Mouse (Mus musculus) retina, postnatal 1 day (tissue): ENCODE results near the gene Lrrtm4.
A peak's percentile ranks its signal among the peaks of the same experiment; 100 is the strongest.

Experiments used
- DNase-seq: peaks from one replicate; pipeline ENCODE4 v3.0.0-alpha.2; 2012

Gene Lrrtm4

DNA sequence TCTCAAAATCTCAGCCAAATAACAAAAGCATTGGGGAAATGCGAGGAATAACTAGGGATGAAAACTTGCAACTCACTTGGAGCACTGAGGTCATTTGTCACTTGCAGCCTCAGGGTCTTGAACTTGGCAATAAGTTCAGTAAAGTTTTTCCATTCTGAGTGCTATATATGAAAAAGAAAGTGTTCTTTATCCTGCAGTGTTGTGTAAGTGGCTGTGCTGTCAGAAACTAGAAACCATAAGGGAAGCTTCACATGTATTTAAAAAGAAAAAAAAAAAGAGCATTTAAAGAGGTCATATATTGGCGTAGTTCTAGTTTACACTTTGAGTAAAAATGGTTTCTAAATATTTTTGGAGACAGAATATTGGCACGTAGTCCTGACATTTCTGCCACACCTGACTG, 313.1 kb downstream of the Lrrtm4 start:
- no peak for DNase-seq

DNA sequence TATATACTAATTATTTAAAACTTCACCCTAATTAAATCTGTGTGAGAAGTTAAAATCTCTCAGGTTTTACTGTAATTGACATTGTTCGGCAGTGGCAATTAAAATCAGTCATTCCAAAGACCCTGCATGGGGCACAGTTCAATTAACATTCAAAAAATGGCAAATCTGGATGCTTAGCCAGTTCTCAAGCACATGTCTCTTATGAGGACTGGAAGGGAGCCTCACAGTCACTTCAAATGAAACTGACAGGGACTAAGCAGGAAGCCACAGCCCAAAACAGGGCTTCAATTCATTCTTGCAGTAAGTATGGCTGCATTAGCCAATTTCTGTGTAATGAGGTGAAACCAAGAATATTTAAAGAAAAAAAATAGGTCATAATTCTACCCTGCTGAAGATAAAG, 333.6 kb downstream of the Lrrtm4 start:
- DNase-seq: peak; percentile 30

DNA sequence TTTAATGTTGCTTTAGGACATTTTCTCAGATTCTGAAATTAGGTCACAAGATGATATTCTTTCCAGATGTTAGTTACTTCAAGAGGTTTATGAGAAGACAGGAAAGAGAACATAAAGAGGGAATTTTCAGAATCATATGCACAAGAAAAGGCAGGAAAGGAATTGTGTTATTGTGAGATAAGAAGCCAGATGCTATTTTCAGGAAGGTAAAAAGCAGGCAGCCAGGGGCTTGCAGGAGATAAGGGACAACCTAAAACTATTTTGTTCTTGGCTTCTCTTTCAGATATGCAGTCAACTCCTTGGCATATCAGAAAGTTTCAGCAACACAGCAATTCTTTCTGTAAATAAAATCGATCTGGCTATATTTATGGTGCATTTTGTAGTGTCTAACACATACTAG, 338.4 kb downstream of the Lrrtm4 start:
- no peak for DNase-seq

DNA sequence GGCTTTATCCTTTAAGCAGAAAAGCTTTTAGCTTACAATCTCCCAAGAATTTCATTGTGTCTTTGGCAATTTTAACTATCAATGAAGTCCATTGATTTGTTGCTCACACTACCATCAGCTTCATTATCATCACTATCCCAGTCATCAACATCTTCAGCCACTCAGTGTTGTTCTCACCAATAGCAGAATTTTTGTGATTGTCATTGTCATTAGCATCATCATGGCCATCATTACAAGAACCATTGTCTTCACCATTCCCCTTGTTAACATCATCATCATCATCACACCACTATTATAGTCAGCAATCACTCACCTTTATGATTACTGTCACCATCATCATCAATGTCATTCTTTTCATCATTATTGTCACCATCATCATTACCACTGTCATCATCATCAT, 344.9 kb downstream of the Lrrtm4 start:
- DNase-seq: no peak

DNA sequence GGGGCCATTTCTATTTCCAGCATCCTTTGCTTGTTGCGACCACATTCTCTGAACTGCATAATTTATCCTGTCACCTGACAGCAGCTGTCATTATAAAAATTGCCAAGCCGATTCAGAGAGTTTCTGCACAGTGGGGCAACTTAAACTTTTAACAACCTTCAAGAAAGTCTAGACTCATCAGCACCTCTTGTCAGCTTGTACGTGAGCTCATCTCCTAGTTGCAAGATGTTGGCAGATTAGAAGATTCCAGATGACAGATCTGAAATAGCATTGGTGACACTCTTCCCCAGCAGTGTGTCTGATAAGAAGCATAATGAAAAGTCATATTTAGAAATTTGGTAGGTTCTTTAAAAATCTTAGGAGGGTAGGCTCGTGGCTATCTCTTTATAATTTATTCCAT, 347.9 kb downstream of the Lrrtm4 start:
- no peak for DNase-seq

DNA sequence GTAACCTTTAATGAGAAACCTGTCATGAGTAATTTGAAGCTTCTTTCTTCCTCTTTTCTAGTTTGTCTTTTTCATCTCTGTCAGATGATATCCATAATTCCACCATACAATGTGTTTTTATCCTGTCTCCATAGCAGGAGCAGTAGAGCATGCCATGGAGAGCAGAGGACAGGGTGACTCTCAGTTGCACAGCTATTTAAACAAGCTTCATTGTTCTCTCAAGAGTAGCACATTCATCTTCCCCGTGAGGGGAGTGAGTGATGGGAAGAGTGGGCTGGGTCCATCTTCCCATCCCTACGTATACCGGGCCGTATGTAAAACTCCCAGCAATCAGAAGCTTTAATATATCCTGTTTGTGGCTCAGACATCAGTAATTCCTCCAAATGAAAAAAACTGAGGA, 370.9 kb downstream of the Lrrtm4 start:
- DNase-seq: no peak

DNA sequence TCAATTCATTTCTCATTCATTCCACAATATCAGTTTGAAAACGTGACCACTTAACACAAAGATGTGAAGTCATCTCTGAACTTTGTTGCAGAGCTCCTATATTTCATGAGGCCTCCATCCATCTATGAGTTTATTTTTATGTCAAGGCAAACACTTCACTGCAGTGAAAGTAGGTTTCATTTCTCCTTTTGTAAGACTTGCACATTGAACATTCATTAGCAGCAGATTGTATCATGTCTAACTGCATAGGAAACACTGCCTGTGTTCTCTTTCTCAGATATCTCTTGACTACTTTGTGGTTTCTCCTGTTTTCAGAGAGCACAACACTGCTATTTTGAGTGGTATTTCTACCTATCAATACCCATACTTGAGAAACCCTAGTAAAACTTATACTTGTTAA, 388.1 kb downstream of the Lrrtm4 start:
- DNase-seq: no peak

DNA sequence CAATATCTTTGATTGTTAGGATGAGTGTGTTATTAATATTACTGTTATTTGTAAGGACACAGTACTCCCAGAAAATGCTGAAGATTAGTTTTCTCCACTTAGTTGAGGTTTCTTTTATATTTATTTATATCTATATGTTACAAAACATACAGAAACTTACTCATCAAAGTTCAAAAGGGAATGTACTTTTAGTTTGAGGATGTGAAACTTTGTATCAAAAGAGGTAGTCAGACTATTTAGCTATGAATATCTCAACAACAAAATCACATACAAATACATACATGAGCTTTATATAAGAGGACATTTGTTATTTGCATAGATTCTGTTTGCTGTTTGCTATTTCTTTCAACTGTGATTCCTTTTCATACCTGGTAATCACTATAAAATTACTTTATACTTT, 421.5 kb downstream of the Lrrtm4 start:
- no peak for DNase-seq

DNA sequence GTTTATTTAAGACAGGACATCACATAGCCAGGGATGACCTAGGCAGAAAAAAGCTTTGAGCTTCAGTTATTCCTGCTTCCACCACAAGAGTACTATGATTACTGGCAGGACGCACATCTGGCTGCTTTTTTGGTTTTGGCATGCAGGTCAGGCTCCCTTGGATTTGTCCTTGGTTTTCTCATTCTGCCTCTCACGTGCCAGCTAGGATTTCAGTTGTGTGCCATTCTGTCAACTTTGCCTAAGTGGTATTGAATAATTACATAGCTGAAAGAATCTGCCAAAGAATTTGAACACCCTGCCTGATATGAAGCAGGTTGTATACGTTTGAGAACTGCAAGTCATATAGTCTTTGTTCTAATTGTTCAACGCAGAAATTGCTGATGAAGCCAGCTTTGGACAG, 451.9 kb downstream of the Lrrtm4 start:
- no peak for DNase-seq

DNA sequence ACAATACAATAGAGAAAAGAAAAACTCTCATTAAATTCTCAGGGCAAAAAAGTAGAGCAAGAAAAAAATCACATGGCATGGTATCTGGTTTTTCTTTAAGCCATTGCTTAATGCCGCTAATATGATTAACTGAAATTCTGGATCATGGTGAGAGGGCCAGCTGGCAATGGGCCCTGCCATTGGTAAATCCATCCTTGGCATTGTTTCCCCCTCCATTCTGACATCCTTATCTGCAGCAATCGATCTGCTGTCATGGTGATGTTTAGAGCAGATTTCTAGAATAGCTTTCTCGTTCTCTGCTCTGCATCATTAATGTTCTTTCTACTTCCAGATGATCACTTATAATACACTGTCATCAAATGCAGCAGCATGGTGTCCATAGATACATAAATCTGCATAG, 457.5 kb downstream of the Lrrtm4 start:
- DNase-seq: peak; percentile 52

DNA sequence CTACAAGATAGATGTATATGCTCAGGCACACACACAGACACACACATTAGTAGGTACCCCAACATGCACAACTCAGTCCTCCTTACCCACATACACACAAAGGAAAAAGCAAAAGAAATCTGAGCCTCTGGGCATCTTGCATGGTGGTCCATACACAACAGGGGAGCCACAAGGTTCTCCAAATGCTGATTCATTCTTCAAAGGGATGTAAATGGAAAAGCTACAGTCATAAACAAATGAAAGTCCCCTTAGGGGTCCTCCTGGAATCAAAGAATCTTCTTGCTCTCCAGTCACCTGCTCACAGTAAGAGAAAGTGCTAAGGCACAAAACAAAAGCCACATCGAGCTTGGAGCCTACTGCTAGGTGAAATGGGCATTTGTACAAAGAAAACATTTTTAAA, 526.3 kb downstream of the Lrrtm4 start:
- DNase-seq: no peak

DNA sequence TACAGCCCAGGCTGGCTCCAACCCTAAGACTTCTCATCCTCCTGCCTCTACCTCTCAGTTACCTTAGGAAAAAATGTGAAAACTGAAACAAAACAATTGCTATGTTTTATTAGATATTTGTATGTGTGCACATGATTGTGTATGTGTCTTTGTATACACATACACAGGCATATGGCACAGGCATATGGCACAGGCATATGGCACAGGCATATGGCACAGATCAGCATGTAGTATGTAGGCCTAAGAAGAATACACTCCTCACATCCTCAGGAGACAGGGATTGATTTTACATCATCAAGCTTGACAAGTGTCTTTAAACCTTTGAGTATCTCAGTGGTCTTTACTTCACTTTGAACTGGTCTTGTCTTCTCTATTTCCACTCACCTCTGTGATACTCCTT, 531.2 kb downstream of the Lrrtm4 start:
- DNase-seq: no peak

DNA sequence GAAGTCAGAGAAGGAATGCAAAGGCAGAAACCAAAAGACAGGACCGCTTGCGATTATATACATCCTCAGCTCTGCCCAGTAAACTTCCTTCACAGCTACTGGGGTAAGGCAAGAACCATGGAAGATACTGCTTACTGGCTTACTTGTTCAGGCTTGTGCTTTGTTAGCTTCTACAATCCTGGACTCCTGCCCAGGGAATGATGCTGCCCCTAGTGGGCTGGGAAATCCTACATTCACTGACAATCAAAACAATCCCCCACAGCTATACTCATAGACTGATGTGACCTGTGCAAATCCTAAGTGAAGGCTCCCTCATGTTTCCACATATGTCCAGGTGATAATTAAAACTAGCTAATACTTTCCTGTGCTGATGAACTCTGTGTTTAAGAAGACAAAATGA, 534.7 kb downstream of the Lrrtm4 start:
- no peak for DNase-seq

DNA sequence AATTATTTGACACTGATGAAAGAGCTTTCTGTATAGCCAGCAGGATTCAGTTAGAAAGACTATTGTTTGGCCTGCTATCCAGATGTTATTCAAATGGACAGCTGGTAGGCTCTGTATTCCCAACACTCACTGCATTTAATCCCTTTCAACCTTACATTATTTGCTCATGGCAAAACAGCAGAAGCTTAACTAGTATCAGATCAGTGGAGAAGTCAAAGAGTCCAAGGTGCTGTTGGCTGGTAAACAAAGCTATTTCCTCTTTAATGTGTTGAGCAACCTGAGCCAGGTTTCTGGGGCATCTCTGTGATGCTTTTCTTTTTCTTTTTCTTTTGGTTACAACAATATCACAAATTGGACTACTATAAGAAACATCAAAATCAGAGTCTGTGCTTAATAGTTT, 536.3 kb downstream of the Lrrtm4 start:
- no peak for DNase-seq

DNA sequence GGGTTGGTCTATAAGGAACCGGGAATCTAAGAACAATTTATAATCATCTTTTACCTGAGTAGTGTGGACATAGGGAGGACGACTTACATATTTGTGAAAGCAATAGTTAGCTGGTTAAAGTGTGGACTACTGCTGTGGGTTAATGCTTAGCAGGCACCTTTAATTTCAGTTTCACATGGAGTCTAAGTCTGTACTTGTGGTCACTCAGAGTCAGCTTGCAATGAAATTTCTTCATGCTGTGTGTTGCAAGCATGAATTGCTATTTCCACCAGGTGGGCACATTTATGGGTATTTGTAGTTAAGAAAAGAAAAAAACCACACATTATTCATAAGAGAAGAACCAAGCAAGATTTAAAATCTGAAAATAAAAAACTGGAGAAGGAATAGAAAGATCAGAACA, 558.5 kb downstream of the Lrrtm4 start:
- DNase-seq: no peak

DNA sequence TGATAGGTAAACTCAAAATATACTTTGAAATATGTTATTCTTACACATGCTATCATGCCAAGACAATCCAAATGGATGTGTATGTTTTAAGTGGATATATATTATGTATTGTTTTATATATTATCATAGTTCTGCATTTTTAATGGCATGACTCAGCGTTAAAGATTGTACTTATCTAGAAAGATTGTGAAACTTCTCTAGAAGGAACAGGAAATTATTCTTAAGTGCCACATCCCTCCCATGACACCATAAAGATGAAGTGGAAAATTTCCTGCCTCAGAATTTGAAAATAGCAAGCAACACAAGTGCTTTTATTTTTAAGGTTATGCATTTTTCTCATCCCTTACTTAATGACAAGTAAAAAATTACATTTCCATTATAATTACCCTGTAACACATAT, 563.5 kb downstream of the Lrrtm4 start:
- DNase-seq: no peak

DNA sequence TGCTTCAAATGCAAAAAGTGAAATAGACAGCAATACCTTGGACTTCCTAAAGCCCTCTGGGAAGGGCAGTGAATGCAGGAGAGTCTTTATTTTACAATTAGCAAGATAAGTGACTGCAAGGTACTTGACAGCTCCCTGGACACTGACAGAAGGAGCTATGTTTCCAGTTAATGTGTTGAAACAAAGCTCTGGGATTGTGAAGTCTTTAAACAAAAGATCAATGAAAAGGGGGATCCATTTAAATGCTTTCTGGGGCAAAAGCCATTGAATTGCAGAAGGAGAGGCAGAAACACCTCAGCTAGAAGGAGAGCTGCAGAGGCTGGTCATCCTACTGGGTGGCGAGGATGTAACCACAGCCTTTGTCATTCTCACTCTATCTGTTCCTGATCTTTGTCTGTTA, 571.1 kb downstream of the Lrrtm4 start:
- DNase-seq: no peak

DNA sequence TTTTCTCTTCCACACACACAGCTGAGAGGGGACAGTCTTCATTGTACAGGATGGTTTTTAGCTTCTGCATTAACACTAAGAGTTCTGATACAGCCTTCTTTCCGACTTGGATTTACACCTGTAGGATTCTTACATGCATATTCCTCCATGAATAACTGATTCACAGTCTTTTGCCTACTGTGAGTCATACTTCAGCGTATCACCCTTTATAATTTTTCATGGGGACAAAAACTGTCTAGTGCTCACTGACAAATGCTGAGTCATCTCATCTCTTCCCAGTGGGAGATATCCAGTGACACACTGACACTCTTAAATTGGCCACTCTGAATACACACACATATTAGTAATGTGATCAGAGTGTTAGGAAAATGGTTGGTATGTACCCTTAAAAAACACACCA, 600.8 kb downstream of the Lrrtm4 start:
- DNase-seq: no peak

DNA sequence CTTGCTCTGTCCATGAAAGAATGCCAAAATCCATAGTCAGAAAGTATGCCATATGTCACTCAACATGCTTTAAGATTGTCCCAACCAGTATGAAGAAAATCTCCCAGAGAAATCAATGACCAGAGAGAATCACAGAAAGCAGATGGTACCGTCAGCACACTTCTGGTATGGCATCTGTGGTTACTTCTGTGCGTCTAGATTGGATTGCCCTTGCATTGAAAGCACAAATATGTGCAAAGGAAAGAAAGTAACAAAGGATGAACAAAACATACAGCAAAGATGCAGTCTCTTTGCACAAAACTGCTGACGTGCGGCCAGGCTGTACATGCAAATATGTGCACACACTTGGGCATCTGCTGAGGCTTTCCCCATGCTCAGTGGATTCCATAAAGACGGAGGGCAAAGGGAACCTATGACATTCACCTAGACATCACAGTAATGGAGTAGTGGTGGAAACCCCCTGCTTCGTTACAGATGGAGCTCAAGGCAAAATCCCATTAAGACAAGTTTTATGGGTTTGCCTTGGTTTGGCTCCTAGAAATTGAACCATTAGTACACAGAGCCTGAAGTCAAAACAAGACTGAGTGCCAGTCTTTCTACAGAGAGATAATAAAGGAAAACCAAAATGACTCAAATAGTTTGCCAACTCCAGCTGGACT, 604.1 kb downstream of the Lrrtm4 start:
- DNase-seq: no peak

DNA sequence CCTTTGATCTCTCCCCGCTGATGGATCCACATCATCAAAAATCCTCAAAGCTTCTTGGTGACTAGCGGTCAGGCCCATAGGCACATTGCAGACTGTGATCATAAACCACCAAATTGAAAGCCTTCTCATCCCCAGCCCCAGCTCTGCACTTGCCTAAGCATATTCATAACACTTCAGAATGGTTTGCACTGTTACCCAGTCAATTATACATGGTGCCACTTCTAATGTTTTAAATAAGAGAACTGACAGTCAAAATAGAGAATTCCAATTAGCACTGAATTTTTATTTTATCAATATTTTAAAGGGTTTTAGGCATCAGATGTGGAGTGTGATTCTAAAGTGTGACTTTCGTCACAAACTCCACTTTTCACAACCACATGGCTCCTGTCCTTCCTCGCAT, 606.8 kb downstream of the Lrrtm4 start:
- DNase-seq: no peak

DNA sequence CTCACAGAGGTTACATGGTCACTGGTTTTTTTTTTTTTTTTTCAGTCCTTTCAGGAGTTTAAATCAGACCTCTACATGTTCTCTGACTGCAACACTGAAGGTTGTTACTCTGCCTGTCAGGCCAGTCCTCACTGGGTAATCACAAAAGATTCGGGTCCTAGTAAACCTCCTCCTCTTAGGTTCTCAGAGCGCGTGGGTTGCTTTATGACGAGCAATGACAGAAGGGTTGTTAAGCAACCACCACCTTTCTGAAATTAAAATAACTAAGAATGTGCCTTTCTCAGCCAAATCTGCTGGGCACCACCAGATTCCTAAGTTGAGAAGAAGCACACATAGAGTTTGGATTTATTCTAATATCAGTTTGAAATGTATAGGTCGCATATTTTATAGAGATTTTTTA, 644.1 kb downstream of the Lrrtm4 start:
- no peak for DNase-seq

DNA sequence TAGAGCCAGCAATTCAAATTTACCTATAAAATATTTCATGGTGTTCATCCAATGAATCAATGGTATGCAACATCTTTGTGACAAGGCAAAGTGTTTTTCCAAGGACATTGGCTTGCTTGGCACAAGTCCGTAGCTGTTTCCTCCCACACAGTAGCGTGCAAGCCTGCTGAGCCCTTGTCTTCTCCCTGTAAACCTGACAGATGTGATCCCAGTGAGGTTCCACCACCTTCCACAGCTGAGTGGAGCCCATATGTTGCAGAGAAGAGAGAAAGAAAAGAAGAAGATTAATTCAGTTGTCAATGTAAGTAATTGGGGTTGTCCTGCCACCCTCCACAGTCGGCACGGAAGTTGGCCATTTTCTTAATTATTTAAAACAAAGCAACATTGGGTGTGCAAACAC, 645.4 kb downstream of the Lrrtm4 start:
- DNase-seq: no peak

DNA sequence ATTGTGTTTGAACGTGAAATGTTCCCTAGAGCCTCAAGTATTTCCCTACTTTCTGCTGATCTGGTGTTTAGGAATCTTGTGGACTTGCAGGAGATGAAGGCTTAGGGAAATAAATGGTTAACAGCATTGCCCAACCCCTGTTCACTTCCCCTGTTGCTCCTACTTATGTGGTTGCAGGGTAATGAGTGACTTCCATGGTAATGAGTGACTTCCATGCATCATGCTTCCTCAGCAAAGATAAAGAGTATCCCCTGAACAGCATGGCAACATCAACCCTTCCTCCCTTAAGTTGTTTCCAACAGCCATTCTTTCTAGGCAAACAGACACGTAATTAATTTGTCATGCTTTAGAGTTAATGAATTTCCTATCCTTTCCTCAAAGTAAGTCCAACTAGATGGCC, 685.5 kb downstream of the Lrrtm4 start:
- DNase-seq: no peak

DNA sequence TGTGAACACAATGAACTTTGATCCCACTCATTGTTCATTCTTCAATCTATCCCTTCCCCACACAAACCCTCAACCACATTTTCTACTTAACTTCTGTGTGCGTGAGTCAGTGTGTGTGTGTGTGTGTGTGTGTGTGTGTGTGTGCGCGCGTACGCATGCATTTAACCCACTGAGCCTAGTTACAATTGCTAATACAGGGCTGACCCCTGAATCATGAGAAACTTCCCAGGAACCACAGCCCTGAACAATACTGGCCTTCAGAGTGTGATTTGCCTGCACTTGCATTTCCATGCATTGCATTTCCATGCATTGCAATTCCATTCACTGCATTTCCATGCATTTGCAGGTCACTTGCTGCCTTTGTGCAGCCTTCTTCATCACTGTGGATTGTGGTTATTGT, 701.8 kb downstream of the Lrrtm4 start:
- DNase-seq: no peak

DNA sequence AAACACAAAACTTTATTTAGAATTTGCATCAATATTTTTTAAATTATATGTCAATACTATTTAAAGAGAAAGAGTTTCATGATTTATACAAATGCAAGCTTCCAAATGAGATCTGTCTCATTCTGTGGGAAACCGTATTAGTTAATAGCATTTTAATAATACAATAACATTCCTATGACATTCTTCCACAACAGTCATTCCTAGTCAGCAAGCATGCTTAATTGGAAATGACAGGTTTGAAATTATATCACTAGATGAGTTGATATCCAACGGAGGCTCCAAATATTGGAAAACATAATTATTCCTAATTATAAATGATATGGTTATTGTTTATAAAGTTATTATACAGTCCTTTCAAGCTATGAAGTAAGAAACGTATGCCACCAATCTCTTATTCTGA, 714.7 kb downstream of the Lrrtm4 start:
- peak; percentile 43 for DNase-seq

DNA sequence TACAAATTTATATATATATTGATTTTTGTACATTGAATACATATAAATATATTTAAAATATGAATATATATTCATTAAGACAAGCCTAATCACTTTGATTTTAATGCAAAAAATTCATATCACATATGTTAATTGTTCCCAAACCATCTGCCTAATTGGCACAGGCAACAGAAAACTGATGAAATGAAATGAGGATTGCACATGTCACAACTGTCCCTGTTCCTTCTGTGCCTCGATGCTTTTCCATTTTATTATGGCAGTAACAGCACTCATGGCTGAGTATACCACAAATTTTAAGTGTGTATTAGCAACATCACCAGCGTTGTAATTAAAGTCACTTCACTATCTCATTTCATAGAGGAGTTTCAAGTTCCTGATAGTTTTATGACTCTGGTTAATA, 732.1 kb downstream of the Lrrtm4 start:
- no peak for DNase-seq
